Mouse (Mus musculus) c-Kit-positive CD71-negative TER-119-negative erythroid progenitor cells, embryonic 14.5 days (primary cell): ENCODE data around the gene Sept9.

Source experiments
- DNase-seq: peaks from one replicate; pipeline ENCODE4 v3.0.0-alpha.2; 2013; ENCODE audit warnings: low read depth

The Sept9 gene

DNA sequence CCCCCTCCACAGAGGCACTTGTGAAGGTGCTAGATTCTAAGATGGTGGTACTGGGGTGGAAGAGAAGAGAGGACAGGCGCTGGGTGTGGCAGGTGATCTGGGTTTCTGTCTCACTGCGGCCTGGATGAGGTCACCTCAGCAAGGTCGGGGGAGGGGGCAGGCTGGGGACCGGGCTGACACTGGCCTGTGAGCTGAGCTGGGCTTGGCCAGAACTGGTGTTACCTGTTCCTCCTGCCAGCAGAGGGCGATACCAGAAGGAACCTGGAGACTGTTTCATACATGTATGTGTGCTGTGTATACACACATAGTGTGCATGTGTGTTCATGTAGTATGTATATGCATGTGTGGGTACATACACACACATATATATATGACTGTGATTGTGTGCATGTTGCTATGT lies 23.2 kb upstream of the Sept9 start:
- no peak for DNase-seq

DNA sequence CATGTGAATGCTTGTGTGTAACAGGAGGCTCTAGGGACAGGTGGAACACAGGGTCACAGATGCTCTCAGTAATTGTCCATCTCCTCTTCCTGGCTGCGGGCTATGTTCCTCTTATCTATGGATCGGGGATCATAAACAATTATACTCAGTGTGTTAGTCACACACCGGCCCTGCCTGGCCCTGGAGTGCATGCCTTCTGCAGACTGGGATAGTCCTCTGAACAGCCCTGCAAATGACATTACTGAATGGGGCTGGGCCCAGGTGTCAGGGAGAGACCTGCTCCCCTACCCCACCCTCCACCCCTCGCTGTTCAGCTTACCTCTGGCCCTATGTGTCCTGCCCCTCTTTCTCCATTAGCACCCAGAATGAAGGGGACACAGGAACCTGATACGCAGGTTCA lies 22.6 kb upstream of the Sept9 start:
- DNase-seq: no peak

DNA sequence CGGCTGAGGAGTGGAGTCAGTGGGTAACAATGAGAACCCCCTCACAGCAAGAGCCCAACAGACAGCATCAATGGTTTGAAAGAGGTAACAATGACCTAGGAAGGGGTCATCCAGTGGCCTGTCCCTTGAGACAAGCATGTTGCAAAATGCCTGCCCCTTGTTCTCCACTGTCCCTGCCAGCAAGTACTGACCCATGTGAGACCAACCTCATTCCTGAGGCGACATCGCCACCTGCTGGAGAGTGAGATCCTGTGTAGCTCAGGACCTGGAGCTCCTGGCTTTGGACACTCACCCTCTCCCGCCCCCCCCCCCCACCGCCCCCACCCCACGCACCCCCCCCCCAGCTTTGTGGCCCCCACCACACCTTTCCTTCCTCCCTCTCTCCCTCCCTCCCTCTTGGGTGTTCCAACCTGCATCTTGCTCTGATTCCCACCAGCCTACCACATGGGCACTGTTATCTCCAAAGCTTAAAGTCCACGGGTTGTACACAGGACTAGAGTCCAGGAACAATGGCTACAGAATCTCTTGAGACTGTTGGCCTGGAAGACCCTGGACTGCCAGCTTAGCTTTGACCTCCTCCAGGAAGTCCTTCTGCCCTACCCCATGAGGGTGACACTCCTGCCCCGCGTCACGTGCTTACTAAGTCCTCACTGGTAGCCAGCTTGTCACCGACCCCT lies 22.0 kb upstream of the Sept9 start:
- peak; percentile 78 for DNase-seq

DNA sequence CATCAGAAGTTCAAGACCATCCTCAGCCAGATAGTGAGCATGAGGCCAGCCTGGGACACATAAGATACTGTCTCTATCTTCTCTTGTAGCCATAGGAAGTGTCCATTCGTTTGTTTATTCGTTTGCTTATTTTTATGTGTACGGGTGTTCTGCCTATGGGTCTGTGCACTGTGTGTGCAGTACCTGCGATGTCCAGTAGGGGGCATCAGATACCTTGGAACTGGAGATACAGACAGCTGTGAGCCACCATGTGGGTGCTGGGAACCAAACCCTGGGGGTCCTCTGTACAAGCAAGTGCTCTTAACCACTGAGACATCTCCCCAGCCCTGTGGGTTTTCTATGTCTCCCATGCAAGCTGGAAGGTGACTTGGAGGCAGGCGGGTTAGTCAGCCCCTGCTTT lies 19.6 kb upstream of the Sept9 start:
- no peak for DNase-seq

DNA sequence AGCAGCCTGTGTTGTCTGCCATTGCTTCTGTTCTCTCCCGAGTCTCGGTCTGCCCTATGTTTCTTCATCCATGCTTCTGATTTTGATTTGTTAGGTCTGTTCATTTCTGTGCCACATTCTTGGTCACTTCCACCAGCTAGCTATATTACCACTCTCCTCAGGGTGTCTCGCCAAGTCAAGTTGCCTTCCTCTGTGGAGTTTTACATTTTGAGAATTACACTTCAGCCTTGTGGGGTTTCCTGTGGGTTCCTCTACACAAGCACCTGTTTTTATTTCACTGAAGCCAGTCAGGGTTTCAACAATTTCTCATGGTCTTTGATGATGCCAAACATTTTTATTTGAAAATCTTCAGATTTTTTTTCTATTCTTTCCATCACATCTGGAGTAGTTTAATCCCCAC lies 16.7 kb upstream of the Sept9 start:
- no peak for DNase-seq

DNA sequence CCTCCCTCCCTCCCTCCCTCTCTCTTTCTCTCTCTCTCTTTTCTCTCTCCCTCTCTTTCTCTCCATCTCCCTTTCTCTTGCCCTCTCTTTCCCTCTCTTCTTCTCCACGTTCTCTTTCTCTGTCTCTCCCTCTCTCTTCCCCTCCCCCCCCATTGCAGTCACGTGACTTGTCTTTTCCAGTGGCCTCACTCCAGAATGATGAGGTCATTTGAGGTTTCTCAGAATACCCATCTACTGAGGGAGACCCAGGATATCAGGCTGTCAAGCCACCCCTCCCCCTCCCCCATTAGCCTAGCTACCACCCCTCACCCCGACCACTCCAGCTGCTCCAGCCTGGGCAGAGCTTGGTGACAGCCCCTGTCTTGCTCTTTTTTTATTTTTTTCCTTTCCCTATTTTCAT lies 16.2 kb upstream of the Sept9 start:
- DNase-seq: no peak

DNA sequence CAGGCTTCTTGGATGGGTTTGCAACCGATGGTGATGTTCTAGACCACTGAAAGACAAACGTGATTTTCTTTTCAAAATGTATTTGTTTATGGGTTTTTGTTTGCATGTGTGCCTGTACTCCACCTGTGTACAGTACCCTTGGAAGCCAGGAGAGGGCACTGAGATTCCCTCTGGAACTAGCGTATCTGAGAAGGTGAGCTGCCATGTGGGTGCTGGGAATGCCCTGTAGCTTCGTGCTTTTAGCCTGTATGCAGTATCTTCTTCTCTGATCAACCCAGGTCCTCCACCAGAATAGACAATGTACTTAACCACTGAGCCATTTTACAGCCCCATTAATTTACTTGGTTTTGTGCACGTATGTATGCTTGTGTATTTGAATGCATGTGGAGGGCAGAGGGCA lies 15.6 kb upstream of the Sept9 start:
- DNase-seq: no peak

DNA sequence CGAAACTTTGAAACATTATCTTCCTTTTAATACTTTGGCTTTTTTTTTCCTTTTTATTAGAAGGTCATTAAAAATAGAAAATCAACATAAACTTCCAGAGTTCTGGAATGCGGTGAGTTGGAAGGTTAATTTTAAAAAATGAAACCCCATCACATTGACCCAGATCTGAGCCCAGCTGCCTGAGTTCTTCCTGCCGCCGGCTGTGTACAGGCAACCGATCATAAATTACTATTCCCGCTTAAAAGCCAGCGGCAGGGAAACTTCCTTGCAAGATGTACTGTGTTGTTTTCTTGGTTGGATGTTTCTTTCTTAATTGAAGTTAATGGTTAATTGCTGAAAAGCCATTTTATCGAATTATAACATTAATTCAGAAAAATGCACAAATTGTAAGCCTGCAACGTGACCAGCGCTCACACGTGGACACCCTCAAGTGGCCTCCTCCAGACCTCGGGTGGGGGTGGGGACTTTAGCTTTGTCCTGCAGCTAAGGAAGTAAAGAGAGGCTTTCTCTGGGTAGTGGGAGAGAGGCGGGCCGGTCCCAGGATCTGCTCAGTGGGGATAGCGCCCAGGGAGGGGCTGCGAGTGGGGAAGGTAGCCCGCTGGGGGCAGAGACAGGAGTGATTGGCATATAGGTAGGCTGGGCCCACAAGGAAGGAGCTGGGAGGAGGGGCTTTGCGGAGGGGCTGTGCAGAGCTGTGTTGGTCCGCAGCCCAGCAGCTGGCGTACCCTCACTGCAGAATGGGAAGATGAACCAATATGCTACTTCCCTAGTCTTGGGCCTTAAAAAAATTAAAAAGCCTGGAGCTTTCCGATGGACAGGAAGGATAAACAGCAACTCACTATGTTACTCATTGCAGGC lies 14.2 kb upstream of the Sept9 start:
- DNase-seq: no peak

DNA sequence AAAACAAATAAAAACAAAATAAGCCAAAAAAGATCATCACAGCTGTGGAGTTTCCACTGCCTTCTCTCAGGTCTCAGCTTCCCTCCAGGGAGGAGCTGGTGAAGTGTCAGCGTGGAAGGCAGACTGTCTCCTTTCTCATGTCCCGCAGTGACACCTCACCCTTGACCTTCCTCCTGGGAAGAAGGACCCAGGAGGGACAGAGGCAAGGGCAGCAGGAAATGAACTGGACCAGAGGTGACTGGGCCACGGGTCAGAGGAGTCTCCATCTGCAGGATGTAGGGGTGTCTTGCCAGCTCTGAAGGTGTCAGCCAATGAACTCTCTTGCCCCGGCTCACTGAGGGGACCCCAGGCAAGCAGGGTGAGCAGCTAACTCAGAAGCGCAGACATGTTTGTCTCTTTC lies 7.9 kb upstream of the Sept9 start:
- DNase-seq: no peak

DNA sequence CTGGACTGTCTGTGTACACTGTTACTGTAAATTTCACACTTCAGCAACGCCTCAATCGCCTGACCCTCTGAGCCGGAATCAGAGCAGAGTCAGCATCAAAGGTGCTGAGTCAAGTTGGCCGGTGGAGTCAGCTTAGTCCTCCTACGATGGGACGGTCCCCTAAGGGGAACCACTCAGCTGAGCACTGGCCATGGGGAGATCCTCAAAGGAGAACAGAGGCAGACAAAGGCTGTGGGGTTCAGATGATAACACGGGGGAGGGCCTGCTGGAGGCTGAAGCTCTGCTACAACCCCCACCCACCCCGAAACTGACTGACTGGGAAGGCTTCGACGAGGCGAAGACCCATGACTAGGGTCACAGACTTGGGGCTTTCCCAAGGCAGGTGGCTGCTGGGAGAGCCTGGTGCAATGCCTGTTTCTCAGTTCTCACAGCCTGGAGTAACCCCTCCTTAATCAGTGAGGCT lies 5.0 kb upstream of the Sept9 start:
- no peak for DNase-seq

DNA sequence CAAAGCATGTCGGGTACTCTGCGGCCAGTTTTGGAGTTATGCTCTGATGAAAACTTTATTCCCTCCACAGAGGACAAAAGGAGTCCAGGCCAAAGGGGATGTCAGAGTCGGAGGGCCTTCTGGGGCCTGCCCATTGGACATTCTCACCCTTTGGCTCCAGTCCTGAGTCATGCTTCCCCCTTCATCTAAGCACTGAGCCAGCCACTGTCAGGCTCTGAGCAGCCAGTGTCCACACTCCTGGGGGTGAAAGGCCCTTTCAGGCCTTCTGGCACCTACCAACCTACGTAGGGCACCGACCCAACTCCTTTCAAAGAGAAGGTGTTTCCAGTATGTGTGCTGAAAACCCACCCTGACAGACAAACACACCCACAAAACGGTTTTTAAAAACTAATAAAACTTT lies 3.8 kb upstream of the Sept9 start:
- DNase-seq: no peak

DNA sequence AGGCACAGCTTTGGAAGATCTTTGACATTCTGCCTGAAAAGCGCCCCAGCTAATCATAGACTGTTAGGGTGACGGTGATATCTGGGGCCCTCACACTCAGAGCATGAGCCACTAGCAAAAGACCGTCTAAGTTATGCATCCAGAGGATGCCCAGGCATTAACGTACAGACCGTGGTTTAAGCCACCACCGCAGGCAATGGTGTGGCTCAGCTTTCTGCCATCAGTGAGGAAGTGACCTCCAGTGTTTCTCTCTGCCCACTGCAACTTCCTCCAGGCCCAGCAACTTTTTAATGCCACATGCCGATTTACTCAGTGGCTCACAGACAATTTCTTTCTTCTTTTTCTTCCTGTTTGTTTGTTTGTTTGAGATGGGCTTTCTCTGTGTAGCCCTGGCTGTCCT lies 2.8 kb upstream of the Sept9 start:
- no peak for DNase-seq

DNA sequence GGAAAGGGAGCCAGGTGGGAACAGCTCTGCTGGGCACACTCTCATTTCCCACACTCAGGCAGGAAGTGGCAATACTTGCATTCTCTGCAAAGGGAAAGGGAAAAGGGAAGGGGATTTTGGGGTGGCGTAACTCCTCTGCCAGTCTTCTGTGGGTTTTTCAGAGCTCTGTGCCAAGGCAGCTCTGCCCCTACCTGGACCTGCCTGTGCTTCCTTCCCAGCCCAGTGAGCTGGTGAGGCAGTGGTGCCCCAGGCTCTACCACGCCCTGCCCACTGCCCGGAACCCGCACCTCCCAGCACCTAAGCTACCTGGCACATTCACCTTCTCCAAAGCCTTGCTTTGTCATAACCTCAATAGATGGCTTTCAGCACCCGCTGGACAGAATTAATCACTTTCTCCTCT lies 1.3 kb upstream of the Sept9 start:
- DNase-seq: no peak

DNA sequence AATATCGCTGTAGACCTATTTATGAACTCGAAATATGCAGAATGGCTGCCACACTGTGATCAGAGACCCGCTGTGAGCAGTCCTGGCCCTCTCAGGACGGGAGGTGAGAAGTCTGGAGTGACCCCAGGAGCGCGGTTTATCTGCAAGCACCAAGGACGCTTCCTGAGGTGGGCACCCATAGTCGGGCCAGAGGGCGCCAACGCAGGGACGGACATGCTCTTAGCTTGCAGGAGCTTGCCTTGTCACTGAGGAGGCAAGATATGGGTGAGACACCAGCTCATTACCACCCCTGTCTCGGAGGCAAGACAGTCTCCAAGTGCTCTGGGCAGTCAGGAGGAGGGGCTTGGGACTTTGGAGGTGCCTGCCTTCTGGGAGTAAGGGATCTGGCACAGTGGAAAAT lies 2.4 kb downstream of the Sept9 start:
- no peak for DNase-seq

DNA sequence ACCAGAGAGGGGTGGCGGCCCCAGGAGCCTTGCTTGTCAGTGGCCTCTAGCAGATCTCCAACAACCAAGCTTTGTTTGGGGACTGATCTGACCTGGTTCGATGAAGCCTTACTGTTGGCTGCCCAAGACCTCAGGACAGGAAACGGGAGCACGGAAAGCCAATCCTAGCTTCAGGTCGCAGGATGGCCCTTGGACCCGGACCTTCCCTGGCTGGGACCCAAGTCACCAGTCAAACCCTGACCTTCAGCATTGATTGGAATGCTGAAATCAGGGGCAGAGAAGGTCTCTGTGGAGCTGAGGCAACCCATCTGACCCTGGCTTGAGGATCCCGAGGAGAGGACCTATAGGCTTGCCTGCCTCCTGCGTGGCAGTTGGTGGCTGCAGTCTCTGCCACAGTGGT lies 5.1 kb downstream of the Sept9 start:
- DNase-seq: no peak

DNA sequence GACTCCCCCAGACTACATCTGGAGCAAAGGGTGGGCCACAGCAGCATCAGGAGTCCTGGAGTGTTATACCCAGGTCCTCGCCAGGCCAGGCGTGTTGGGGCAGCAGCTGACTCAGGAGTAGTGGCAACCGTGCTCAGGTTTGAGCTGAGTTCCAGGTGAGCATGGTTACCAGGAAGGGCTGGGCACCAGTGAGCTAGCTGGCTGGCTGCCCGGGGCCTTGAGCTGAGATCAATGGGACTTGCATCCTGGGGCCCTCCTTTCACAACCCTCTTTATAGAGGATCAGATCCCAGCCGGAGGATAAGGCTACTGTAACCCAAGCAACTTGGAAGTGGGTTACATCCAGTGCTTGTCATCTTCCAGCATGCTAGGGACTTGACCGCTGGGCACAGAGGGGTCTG lies 5.6 kb downstream of the Sept9 start:
- no peak for DNase-seq

DNA sequence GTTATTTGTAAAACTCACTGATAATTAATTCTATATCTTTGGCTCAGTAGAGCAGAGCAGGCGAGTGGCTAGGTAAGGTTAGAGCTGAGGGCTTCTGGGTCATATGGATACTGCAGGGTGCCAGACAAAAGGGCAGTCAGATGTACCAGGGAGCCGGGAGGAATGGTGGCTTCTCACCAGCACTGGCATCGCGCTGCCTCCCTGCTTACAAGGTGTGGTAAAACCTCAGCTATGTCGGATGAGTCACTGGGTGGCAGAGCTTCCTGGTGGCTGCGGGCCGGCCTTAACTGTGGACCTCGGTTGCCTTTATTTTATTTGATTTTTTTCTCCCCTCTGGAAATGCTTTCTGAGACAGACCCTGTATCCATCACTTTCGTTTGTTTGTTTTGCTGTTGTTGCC lies 6.0 kb downstream of the Sept9 start:
- DNase-seq: no peak

DNA sequence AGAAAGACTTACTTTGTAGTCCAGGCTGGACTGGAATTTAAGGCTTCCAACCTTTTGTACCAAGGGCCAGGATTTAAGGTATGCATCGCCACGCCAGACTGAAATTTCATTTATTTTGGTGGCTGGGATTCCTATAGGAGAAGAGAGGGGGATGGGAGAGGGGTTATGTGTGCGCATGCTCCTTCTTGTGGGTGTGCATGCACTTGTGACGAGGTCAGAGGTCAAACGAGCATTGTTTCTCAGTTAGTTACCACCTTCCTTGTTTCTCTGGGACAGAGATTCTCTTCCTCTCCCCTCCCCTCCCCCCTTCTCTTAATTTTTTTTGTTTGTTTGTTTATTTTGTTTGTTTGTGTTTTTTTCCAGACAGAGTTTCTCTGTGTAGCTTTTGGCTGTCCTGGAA lies 8.0 kb downstream of the Sept9 start:
- no peak for DNase-seq

DNA sequence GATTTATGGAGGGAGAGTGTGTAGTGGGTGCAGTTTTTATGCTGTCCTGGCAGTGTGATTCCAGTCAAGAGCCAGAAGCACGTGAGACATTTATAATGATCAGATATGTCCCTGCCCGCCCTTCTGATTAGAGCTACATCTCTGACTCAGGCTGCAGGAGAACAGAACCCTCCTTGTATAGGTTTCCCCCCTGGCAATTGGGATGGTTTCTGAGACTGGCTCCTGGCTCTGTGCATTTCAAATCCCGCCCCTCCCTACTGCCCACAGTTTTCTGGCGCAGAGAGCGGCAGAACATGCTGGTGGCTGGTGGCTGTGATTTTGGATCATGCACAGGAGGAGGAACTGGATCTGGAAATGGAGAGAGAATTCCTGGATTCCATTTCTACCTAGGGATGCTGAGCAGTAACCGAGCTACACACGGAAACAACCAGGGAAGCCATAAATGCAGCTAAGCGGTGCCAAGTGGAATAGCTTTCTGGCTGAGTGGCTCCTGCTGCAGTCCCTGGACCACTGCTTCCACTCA lies 8.8 kb downstream of the Sept9 start:
- DNase-seq: no peak

DNA sequence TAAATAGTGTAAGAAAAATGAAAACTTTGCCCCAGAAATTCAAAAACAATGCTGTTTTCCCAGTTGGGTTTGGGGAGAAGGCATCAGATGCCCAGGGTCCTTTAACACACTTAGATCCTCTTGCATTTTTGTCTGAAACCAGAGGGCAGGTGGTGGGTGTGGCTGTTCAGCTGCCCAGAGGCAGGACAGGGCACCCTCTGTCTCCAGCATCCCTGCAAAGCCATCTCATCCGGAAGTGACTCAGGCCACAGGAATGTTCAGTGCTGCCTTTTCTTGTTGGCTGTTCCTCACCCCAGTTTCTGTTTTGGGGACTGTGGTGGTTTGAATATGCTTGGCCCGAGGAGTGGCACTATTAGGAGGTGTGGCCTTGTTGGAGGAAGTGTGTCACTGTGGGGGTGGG lies 17.3 kb downstream of the Sept9 start:
- no peak for DNase-seq

DNA sequence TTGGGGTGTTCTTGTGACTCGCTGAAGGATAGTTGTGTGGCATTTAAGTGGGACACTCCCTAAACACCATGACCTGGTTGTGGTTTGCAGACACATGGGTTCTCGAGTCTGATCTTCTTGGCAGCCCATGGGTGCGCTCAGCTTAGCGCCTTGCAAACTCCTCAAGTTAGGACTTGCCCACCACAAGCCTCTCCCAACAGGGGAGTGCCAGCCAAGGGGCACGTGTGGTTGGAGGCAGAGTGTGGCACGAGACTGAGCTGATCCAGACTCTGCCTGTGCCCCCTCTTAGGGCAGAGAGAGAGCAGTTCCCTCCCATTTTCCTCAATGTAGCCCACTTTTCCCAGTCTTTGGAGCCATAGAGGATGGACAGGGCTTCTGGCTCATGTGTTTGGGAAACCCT lies 18.6 kb downstream of the Sept9 start:
- no peak for DNase-seq

DNA sequence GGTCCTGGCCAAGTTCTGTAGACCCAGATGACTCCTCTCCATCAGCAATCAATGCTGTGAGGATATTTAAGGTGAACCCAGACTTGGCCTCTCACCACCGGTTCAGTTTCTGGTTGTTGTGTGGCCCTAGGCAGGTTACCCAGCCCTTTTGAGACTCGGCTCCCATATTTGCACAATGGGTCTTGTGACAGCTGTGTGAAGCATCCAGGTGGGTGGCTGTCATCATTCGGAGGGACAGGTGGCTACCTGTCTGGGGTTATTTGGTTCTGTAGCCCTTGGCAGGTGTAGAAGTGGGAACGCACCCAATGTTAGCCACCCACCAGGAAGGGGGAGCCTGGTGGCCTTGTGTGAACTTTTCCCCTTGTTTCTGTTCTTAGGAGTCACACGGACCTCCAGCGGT lies 19.0 kb downstream of the Sept9 start:
- no peak for DNase-seq

DNA sequence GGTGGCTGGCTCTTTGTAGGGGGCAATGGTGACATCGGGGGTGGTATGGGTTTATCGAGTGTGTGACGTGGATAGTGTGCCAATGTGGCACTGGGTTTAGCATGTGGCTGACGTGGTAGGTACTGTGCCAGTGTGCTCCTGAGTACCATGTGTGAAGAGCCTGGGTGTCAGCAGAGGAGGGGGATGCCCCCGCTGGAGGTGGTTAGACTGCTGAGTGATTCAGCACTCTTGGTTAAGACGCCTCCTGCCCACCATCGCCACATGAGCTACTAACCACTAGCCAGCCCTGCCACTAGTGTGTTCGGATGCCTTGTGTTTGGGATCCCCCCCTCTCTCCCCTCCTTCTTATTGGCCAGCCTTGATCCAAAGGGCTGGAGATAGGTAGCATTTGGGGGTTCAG lies 21.3 kb downstream of the Sept9 start:
- DNase-seq: no peak

DNA sequence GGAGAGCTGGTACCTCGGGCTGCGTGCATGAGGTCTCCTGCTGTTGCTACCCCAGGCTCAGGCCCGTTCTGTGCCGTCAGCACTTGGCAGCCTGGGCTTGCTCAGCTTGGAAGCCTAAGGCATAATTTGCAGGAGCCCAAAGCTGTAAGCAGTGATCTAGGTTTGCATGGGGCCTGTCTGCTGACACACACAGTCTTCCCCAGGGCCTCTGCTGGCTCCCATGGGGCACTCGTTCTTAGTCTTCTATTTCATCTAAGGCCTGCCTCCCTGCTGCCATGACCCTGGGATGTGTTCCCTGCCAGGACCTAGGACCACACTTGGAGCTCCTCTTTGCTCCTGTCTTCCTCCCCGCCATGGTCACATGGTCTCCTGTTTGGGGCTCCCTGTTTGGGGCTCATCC lies 21.7 kb downstream of the Sept9 start:
- no peak for DNase-seq
